Mouse (Mus musculus): ENCODE measurements at regions not wholly inside any gene's neighbourhood (a gene's known extent, or its start where the extent isn't known, plus 50 kb on each side); places are given as distances from the start of the nearest gene placed in this dataset.
"Not testable (repeated sequence)": the region's sequence is repeated elsewhere in the genome, so short reads cannot be mapped to it uniquely, and the experiment has no call there.

DNA sequence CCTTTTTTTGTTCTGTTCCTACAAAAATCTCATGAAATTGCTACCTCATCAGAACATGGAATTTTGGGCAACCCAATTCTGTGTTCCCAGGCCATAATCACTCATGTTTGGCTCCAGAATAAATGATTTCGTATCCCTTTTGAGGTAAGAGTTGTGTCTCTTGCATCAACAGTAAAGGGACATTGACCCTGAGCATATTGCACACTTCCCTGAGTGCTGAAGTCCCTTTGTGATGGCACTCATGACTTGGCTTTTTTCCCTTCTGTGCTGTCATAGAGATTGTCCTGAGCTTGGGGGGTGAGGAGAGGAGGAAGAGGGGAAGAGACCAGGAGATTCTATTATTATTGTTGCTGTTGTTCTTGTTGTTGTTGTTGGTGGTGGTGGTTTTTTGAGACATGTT, 68.6 kb upstream of the Atp1b1 start:
- Histone ChIP-seq H3K27me3 (ENCODE audit: insufficient read depth, poor library complexity, severe bottlenecking) (no peaks in the 10 kb centered on the region), H3K4me1 (replicated peaks) (no peaks in the 10 kb centered on the region), H3K36me3 (no peaks in the 10 kb centered on the region), H3K9me3 (no peaks in the 10 kb centered on the region), H3K4me3 (no peak overlapping the region), H3K27ac (no peak overlapping the region)
- no peak for DNase-seq (ENCODE audit: low spot score)
- 92% methylated on average over 1 of the region's 1 CpGs for WGBS

- Histone ChIP-seq H3K9me3 (no peaks in the 10 kb centered on the region), H3K4me3 (no peak overlapping the region), H3K36me3 (no peaks in the 10 kb centered on the region), H3K27ac (no peak overlapping the region), H3K4me1 (replicated peaks) (no peaks in the 10 kb centered on the region), H3K27me3 (ENCODE audit: insufficient read depth, poor library complexity, severe bottlenecking) (no peaks in the 10 kb centered on the region)
- DNase-seq (ENCODE audit: low spot score), result no peak
- WGBS, result 85% methylated on average over 3 of the region's 3 CpGs
These were observed 64.4 kb upstream of the Atp1b1 start for GRCm38 (mm10) chr1:164522377-164523150.

GRCm38 (mm10) chr1:164521371-164522130, 63.4 kb upstream of the Atp1b1 start:
- WGBS, result 91% methylated on average over 6 of the region's 6 CpGs
- H3K9me3 ChIP-seq, result no peaks in the 10 kb centered on the region
- no peaks in the 10 kb centered on the region for H3K4me1 ChIP-seq (replicated peaks)
- no peak for DNase-seq (ENCODE audit: low spot score)
- H3K36me3 ChIP-seq, result no peaks in the 10 kb centered on the region
- no peaks in the 10 kb centered on the region for H3K27me3 ChIP-seq (ENCODE audit: insufficient read depth, poor library complexity, severe bottlenecking)
- no peak overlapping the region for H3K4me3 ChIP-seq
- no peak overlapping the region for H3K27ac ChIP-seq

DNA sequence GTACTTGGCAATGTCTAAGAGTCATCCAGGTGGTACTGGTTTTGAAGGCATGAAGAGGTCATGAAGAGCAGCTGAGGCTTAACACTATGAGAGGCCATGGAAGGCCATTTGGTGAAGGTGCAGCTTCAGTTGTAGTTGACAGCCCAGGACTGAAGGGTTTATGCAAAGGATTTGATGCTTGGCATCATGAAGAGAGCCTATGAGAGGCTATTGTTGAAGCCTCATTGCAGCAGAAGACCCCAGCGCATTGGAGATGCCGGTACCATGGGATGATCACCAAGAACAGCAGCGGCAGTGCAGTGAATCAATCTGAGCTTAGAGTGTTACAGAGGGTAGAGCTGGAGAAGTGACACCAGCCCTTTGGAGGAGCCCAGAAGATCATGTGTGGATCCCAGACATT, 60.7 kb upstream of the Atp1b1 start:
- Histone ChIP-seq H3K9me3 (no peaks in the 10 kb centered on the region), H3K27me3 (ENCODE audit: insufficient read depth, poor library complexity, severe bottlenecking) (no peaks in the 10 kb centered on the region), H3K36me3 (no peaks in the 10 kb centered on the region), H3K4me3 (no peak overlapping the region), H3K27ac (no peak overlapping the region), H3K4me1 (replicated peaks) (no peaks in the 10 kb centered on the region)
- DNase-seq (ENCODE audit: low spot score), result no peak
- 92% methylated on average over 3 of the region's 3 CpGs for WGBS

GRCm38 (mm10) chr1:164518308-164518707, 60.2 kb upstream of the Atp1b1 start:
- Histone ChIP-seq H3K27ac (no peak overlapping the region), H3K36me3 (no peaks in the 10 kb centered on the region), H3K4me3 (no peak overlapping the region), H3K9me3 (no peaks in the 10 kb centered on the region), H3K4me1 (replicated peaks) (no peaks in the 10 kb centered on the region), H3K27me3 (ENCODE audit: insufficient read depth, poor library complexity, severe bottlenecking) (no peaks in the 10 kb centered on the region)
- WGBS, result 87% methylated on average over 4 of the region's 4 CpGs
- DNase-seq (ENCODE audit: low spot score), result no peak

GRCm38 (mm10) chr1:164517362-164517761, 59.2 kb upstream of the Atp1b1 start:
- H3K4me3 ChIP-seq, H3K36me3 ChIP-seq: not testable (repeated sequence)

DNA sequence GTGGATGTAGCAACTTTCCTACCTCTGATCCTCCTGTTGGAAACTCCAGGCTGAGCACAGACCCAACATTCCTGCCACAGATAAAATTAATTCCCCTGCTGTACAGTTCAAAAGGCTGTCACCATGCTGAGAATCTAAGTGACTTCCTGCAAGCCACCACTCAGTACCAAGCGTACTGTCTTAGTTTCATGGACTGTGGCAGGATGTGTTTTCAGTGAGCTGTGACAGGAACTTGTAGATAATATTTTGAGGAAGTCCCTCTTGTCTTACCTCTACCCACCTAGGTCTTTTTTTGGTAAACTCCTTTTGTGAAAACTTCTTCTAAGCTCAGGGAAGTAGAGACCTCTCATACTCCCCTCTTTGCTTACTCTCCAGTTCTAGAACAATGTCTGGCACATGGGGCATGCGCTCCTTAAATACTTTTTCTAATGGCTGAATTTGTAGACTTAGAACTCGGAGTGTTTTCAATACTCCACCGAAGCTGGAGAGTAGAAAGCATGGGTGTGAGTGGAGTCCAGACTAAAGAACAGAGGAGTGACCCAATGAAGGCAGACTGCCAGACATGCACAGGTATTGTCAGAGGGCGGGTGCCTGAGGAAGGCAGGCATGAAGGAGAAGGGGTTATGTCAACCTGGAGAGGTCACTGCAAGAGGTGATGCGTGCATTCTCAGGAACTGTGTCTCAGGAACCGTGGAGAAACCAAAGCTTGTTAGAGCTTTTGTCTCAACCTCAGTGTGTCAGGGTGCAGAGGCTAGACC, 53.7 kb upstream of the Atp1b1 start:
- no peaks in the 10 kb centered on the region for H3K9me3 ChIP-seq
- DNase-seq (ENCODE audit: low spot score), result no peak
- WGBS, result 88% methylated on average over 7 of the region's 7 CpGs

More at GRCm38 (mm10) chr1:164517362-164517761, 59.2 kb upstream of the Atp1b1 start:
- H3K4me1 ChIP-seq (replicated peaks); H3K27me3 ChIP-seq (ENCODE audit: insufficient read depth, poor library complexity, severe bottlenecking); H3K9me3 ChIP-seq; H3K27ac ChIP-seq; DNase-seq (ENCODE audit: low spot score): not testable (repeated sequence)
- 97% methylated on average over 2 of the region's 2 CpGs for WGBS

GRCm38 (mm10) chr1:164509226-164509625, 51.1 kb upstream of the Atp1b1 start:
- peaks cover 14% of the 10 kb centered on the region for H3K4me1 ChIP-seq (replicated peaks)
- no peak for DNase-seq (ENCODE audit: low spot score)
- H3K27ac ChIP-seq, result no peak overlapping the region
- no peaks in the 10 kb centered on the region for H3K36me3 ChIP-seq
- no peaks in the 10 kb centered on the region for H3K9me3 ChIP-seq
- H3K27me3 ChIP-seq (ENCODE audit: insufficient read depth, poor library complexity, severe bottlenecking), result no peaks in the 10 kb centered on the region
- H3K4me3 ChIP-seq, result no peak overlapping the region
- 86% methylated on average over 1 of the region's 1 CpGs for WGBS

More for the DNA sequence above, 53.7 kb upstream of the Atp1b1 start:
- Histone ChIP-seq H3K27ac (no peak overlapping the region), H3K27me3 (ENCODE audit: insufficient read depth, poor library complexity, severe bottlenecking) (no peaks in the 10 kb centered on the region), H3K4me1 (replicated peaks) (peaks cover 14% of the 10 kb centered on the region), H3K4me3 (no peak overlapping the region), H3K36me3 (no peaks in the 10 kb centered on the region)

GRCm38 (mm10) chr1:164508556-164508955, 50.4 kb upstream of the Atp1b1 start:
- 81% methylated on average over 8 of the region's 8 CpGs for WGBS
- no peaks in the 10 kb centered on the region for H3K27me3 ChIP-seq (ENCODE audit: insufficient read depth, poor library complexity, severe bottlenecking)
- no peaks in the 10 kb centered on the region for H3K9me3 ChIP-seq
- peaks cover 14% of the 10 kb centered on the region for H3K4me1 ChIP-seq (replicated peaks)
- H3K4me3 ChIP-seq, result no peak overlapping the region
- DNase-seq (ENCODE audit: low spot score), result no peak
- no peak overlapping the region for H3K27ac ChIP-seq
- no peaks in the 10 kb centered on the region for H3K36me3 ChIP-seq

GRCm38 (mm10) chr1:164508106-164508505, 50.0 kb upstream of the Atp1b1 start:
- Histone ChIP-seq H3K4me3 (no peak overlapping the region), H3K27me3 (ENCODE audit: insufficient read depth, poor library complexity, severe bottlenecking) (no peaks in the 10 kb centered on the region), H3K36me3 (no peaks in the 10 kb centered on the region), H3K9me3 (no peaks in the 10 kb centered on the region), H3K27ac (no peak overlapping the region), H3K4me1 (replicated peaks) (peaks cover 14% of the 10 kb centered on the region)
- WGBS, result 33% methylated on average over 5 of the region's 5 CpGs
- no peak for DNase-seq (ENCODE audit: low spot score)
